Mouse (Mus musculus) stomach, postnatal 0 days (tissue): Measurements from ENCODE around the gene Scrn3.

Source experiments
- CTCF ChIP-seq: IDR thresholded peaks from 2 replicates; pipeline ENCODE4 v1.5.1; 2016; ENCODE audit warnings: antibody characterized with exemption, low read depth, mild to moderate bottlenecking, moderate library complexity
- EP300 ChIP-seq: optimal IDR thresholded peaks from 2 replicates; pipeline ENCODE3; 2016; ENCODE audit warnings: antibody characterized with exemption

DNA sequence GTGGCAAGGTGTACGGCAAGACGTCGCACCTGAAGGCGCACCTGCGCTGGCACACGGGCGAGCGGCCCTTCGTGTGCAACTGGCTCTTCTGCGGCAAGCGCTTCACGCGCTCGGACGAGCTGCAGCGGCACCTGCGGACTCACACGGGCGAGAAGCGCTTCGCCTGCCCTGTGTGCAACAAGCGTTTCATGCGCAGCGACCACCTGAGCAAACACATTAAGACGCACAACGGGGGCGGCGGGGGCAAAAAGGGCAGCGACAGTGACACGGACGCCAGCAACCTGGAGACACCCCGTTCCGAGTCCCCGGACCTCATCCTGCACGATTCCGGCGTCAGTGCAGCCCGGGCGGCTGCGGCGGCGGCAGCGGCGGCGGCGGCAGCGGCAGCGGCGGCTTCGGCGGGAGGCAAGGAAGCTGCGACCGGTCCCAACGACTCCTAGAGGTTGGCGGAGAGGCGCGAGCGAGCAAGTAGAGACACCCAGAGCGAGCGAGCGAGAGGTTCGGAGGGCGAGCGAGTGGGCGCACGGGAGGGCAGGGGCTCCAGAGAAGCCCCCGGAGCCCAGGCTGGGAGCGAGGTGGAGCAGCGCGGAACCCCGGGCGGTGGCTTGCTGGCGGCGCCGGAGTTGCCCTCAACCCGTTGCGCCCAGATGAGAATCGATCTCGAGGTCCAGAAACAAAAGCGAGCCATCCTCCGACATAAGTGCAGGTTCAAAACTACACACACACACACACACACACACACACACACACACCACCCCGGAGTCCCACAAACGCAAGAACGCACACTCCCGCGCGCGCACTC lies 38.1 kb upstream of the Scrn3 start:
- no peak for TF ChIP-seq CTCF
- no peak for TF ChIP-seq EP300
